Comparison of ENCODE assay signal across 20 mouse cellular contexts in genomic region chr9:67276446-67276845, GRCm38 (mm10).
DNase-seq lines count a peak whose midpoint lies in the region; TF ChIP-seq lines count a peak whose summit lies in the region.
"Had no signal": no experiment of that assay in that cellular context is flagged by ENCODE, and none has a peak within 500 bp of the region (broad histone marks: within the 10 kb centered on the region; RNA-seq: fewer than 3 reads in every experiment).

No protein-coding gene starts in this region.

- TF ChIP-seq CTCF in thymus, adult 2 months (IDR thresholded peaks at IDR 0.05; ENCODE audit: borderline replicate concordance, control insufficient read depth, extremely low read depth, insufficient read depth, low read length, poor library complexity): no peak

- no peaks in the 10 kb centered on the region for H3K36me3 ChIP-seq in thymus, adult 2 months (ENCODE audit: control insufficient read depth, insufficient read depth, low read length)

- 97% methylated on average over 6 of the region's 6 CpGs for WGBS in thymus, adult 2 months

- peak; percentile 42 to 44 for DNase-seq in left cerebral cortex, adult 18-20 months (ENCODE audit: low spot score in 2 of 2)
- DNase-seq in left cerebral cortex, adult 11 months (ENCODE audit: low spot score): no peak
- DNase-seq in right cerebral cortex, adult 2 months (ENCODE audit: low spot score in 2 of 2): peak; percentile 63 to 72
- DNase-seq in right cerebral cortex, postnatal 4 days: no peak
- peak; percentile 25 to 35 for DNase-seq in left cerebral cortex, postnatal 36 days (ENCODE audit: low spot score in 2 of 2)
- DNase-seq in telencephalon, adult 2 months (ENCODE audit: low read depth, low spot score): peak; percentile 38
- no peak for DNase-seq in urinary bladder, postnatal 25 days (ENCODE audit: low spot score)
- no peak for DNase-seq in thymus, adult 2 months
- DNase-seq: adrenal gland, adult 8-10 months; adrenal gland, postnatal 36 days; cerebellum, adult 11 months; cerebellum, adult 9-10 months; cerebellum, postnatal 25 days; gastrocnemius, postnatal 10 days; heart, adult 18-20 months; heart, postnatal 10 days had no signal

- H3K4me1 ChIP-seq in thymus, adult 2 months (replicated peaks; ENCODE audit: control insufficient read depth, insufficient read depth, low read length): 0 out of 2 replicates have a peak, but pooled peaks cover 2% of the 10 kb centered on the region
- H3K4me1 ChIP-seq: forebrain, embryonic 12.5 days; hindbrain, embryonic 13.5 days had no signal

- intact Hi-C loops in left cerebral cortex, postnatal 36 days (cut with DNase I): no loop called here

- no peak overlapping the region for H3K27ac ChIP-seq in thymus, adult 2 months (ENCODE audit: control insufficient read depth, insufficient read depth, low read length)
- H3K27ac ChIP-seq: embryonic facial prominence, embryonic 13.5 days; forebrain, embryonic 12.5 days; heart, embryonic 10.5 days; hindbrain, embryonic 13.5 days had no signal

- no peak for TF ChIP-seq POLR2A in thymus, adult 2 months (IDR thresholded peaks at IDR 0.05; ENCODE audit: control insufficient read depth, extremely low read depth, insufficient read depth, low read length, poor library complexity)

- no peaks in the 10 kb centered on the region for H3K27me3 ChIP-seq in thymus, adult 2 months (ENCODE audit: control insufficient read depth, insufficient read depth, low read length)
- H3K27me3 ChIP-seq: embryonic facial prominence, embryonic 13.5 days; forebrain, embryonic 12.5 days; hindbrain, embryonic 13.5 days had no signal

- H3K4me3 ChIP-seq in thymus, adult 2 months (ENCODE audit: control insufficient read depth, insufficient read depth, low read length): no peak overlapping the region
- H3K4me3 ChIP-seq: embryonic facial prominence, embryonic 13.5 days; forebrain, embryonic 12.5 days; heart, embryonic 10.5 days; hindbrain, embryonic 13.5 days had no signal

Comparison
In these comparisons a context has a peak if more than half of its experiments do, and no peak if none do; other contexts are left out.
1. DNase-seq: peak in left cerebral cortex, adult 18-20 months (2 of 2), right cerebral cortex, adult 2 months (2 of 2), left cerebral cortex, postnatal 36 days (2 of 2) and telencephalon, adult 2 months (single experiment); none in left cerebral cortex, adult 11 months (single experiment), right cerebral cortex, postnatal 4 days (single experiment), urinary bladder, postnatal 25 days (single experiment) and thymus, adult 2 months (single experiment).